Mouse (Mus musculus) adrenal gland, adult 2 months (tissue): ENCODE measurements around the gene Gm13305. TPM values are rescaled to one million over a fixed set of nuclear protein-coding genes. Genes with fewer than 3 reads are reported as not detected.
"Not testable (repeated sequence)": the region's sequence is repeated elsewhere in the genome, so short reads cannot be mapped to it uniquely, and the experiment has no call there.

ENCODE experiments used
- DNase-seq: peaks from one replicate; pipeline ENCODE4 v3.0.0; 2021
- long read RNA-seq: library from polyadenylated mRNA; stranded (forward); transcript quantifications from one replicate; pipeline ENCODE4 v2.0.0, GENCODE M21; 2021
- polyA plus RNA-seq: library from polyadenylated mRNA; depleted of rRNA; stranded (reverse); fragments of >200 nt; gene quantifications from 2 replicates; pipeline ENCODE4 v1.2.3, GENCODE M21; 2012; rRNA removed
- total RNA-seq, 2 experiments: library from RNA; stranded (reverse); gene quantifications; 2 replicates each; pipeline ENCODE4 v1.2.3; 2021

The Gm13305 gene
- total RNA-seq: 1 to 10 TPM; 1.8 to 1.9 TPM
- polyA plus RNA-seq: 0.40 and 0.74 TPM in 2 replicates
- long read RNA-seq: 0 reads

DNA sequence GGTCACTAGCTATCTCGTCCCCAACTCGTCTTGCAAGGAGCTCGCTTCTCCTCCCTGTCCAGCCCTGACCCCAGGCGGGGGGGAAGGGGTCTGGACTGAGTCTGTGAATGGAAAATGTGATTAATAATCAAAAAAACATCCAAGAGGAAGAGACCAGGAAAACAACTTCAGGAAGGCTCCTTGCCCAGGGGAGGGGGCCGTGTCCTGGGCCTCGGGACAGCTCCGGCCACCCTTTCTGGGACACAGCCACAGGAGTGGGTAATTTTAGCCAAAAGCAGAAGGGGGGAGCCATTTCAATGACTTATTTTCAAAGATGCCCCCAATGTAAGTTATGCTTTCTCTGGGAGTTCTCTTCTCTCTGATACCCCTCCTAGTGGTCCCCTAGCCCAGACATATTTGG is at the start of gene Gm13305:
Gene Gm13305, minus strand, starts transcription at position 101 of the 400 bp plus-strand sequence.
- not testable (repeated sequence) for DNase-seq

DNA sequence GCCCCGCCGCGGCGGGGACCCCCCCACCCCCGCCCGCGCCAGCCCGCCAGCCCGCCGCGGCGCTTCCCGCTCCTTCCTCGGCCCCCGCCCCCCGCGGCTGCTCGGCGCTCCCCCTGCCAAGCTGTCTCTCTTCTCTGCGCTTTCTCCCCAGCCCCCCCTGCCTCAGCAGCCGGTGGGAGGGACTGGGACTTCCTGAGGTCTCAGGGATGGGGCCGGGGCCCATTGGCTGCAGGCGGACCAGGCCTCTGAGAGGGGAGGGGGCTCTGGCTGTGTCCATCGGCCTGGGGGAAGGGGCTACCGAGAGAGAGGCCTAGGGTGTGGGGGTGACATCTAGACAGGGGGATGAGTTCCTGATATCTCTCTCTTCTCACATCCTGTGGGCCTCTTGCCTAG is 16.6 kb upstream of the Gm13305 start:
- not testable (repeated sequence) for DNase-seq

DNA sequence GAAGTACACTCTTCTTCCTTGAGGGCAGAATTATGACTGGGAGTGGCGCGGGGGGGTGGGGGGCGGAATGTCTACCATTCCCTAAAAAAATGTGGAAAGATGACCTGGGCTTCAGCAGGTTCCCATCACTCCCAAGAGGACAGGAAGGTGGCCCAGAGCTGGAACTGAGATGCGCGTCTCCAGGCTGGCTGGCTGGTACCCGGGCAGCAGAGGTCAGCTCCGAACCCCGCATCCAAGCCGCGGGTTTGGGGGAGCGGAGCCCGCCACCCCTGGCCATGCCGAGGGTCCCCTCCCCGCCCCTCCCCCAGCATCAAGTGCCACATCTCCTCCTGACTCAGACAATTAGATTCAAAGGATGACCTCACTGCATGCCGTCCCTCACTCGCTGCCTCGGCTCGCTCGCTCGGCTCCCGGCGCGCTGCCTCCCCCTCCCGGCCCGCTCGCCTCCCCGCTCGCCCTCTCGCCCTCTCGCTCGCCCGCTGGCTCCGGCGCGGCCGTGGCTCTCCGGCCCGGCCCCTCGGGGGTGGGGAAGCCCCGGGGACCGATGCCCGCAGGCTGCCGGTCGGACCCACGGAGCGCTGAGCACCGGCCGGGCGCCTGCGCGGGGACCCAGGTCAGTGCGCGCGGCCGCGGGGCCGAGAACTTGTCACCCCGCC is 16.0 kb upstream of the Gm13305 start:
- DNase-seq: not testable (repeated sequence)

DNA sequence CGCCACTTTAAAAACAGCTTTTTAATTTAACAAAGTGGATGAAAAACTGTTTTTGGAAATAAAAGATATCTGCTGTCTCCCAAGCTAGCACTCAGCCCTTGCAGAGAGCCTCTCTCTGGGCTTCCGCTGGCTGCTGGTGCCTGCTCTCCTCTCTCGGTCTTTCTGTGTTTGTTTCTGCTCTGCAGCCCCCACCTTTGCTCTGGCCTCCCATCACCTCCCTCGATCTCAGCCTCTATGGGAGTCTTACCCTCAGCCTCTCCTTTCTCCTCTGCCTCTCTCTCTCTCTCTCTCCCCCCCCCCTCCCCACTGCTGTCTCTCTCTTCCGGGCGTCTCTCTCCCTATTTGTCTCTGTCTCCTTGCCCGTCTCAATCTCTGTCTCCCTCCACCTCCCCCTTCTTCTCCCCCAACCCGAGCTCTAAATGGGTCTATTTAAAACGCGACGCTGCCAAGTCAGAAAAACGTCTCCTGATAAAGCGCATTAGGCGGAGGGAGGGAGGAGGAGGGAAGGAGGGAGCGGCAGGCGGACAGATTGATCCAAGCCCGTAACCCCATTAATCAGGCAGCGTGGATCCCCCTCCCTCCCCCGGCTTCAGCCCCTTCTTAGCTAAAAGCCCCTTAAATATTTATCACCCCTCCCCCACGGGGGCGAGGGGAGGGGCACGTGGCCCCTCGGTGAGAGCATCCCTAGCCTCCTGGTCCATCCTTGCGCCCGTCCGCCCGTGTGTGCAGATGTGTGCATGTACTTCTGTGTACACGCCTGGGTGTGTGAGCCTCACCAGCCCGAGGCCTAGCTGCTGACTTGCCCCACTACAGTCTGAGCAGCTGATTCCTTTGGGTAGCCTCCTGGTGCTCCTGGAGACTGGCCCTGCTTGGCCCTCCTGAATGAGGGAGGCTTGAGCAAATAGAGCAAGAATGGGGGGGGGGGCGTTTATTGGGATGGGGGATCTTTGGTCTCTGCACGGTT is 15.1 kb upstream of the Gm13305 start:
- DNase-seq: not testable (repeated sequence)

DNA sequence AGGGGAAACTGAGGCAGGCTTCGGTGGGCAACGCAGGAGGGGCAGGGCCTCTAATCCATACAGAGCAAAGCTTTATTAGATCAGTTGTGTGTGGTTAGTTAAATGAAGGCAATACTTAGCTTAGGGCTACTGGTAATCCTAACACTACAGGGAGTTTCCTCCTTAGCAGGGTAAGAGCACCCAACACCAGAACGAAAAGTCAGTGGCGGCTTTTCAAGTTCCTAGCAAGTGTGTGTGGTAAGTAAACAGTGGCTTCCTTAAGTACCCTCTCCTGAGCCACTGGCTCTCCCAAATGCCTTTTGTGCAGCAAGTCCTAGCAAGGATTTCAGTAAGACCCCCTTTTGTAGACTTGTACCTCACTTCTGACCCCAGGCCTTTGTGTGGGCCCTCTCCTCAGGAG is 9.8 kb upstream of the Gm13305 start:
- DNase-seq: not testable (repeated sequence)

DNA sequence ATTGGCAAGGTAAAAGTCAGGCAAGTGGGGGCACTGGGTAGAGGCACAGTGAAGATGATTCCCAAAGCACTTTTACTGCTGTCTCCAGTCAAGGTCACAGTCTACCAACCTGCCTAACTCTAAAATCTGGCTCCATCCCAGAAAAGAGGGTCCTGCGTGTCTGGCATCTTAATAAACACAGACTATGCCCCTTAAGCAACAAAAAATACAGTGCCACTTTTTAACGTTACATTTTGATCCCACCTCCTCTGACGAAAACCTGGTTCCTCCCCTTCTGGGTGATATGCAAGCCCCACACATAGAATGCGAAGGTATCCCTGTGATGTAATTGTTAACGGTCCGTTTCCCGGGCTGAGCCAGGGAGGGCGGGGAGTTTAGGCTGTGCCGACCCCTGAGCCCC is 15.3 kb downstream of the Gm13305 start, which contains the start of gene Gm13306:
Gene Gm13306, plus strand, starts transcription at position 301 of the 400 bp plus-strand sequence.
- DNase-seq: not testable (repeated sequence)

DNA sequence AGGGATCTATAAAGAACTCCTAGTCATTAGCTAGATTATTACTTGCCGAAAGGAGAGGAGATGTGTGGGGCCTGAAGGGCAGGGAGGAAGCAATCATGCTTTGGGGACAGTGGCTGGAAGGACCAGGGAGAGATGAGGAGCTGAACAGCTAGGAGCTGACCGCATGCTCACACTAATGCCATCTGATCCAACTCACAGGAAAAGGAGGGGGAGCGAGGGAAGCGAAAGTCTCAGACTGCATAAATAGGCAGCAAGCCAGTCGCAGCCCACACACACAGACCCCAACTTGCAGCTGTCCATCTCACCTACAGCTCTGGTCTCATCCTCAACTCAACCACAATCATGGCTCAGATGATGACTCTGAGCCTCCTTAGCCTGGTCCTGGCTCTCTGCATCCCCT is 53.9 kb downstream of the Gm13305 start, which contains the start of gene Gm13304:
Gene Gm13304, plus strand, starts transcription at position 301 of the 400 bp plus-strand sequence.
- DNase-seq: not testable (repeated sequence)

Other genes with a start within 250 kb of the Gm13305 start
- 1 to 10 TPM; 3.8 to 4.5 TPM for gene Gm20878, start 227.0 kb downstream of the Gm13305 start, total RNA-seq
- 3.3 and 4.8 TPM in 2 replicates for gene Gm20878, start 227.0 kb downstream of the Gm13305 start, polyA plus RNA-seq
- 1 to 10 TPM in 1 of 2 experiments, under 1 TPM in 1; 0.98 to 1.4 TPM for gene Fam205a4, start 202.5 kb downstream of the Gm13305 start, total RNA-seq
- 0.19 and 0.28 TPM in 2 replicates for gene Fam205a4, start 202.5 kb downstream of the Gm13305 start, polyA plus RNA-seq
- gene Gm21093, start 133.9 kb downstream of the Gm13305 start, total RNA-seq: not detected
- 0.26 TPM in 2 replicates for gene Gm21093, start 133.9 kb downstream of the Gm13305 start, polyA plus RNA-seq
- not detected for gene Gm3893, start 77.4 kb downstream of the Gm13305 start, total RNA-seq
- gene Gm3893, start 77.4 kb downstream of the Gm13305 start, polyA plus RNA-seq: not detected in 2 replicates
- 1 to 10 TPM; 1.2 to 5.1 TPM for gene Gm13304, start 53.8 kb downstream of the Gm13305 start, total RNA-seq
- gene Gm13304, start 53.8 kb downstream of the Gm13305 start, polyA plus RNA-seq: not detected in 2 replicates
- gene Gm13306, start 15.2 kb downstream of the Gm13305 start, total RNA-seq: 1 to 10 TPM; 6.6 to 8.3 TPM
- 22.3 and 31.3 TPM in 2 replicates for gene Gm13306, start 15.2 kb downstream of the Gm13305 start, polyA plus RNA-seq
- gene Gm10600, start 72.0 kb upstream of the Gm13305 start, total RNA-seq: under 1 TPM; 0.76 to 0.84 TPM
- gene Gm10600, start 72.0 kb upstream of the Gm13305 start, polyA plus RNA-seq: not detected in 2 replicates
- not detected for gene Ccl21b, start 87.2 kb upstream of the Gm13305 start, total RNA-seq
- not detected in 2 replicates for gene Ccl21b, start 87.2 kb upstream of the Gm13305 start, polyA plus RNA-seq
- not detected for gene Gm21953, start 125.7 kb upstream of the Gm13305 start, total RNA-seq
- gene Gm21953, start 125.7 kb upstream of the Gm13305 start, polyA plus RNA-seq: not detected in 2 replicates
- gene Fam205a3, start 149.7 kb upstream of the Gm13305 start, total RNA-seq: not detected
- gene Fam205a3, start 149.7 kb upstream of the Gm13305 start, polyA plus RNA-seq: not detected in 2 replicates